Comparison of ENCODE assay signal across 8 mouse cellular contexts in genomic region chr9:103212654-103213420, GRCm38 (mm10). TPM values are rescaled to one million over a fixed set of nuclear protein-coding genes. Genes with fewer than 3 reads are reported as not detected.
DNase-seq lines count a peak whose midpoint lies in the region; ATAC-seq and TF ChIP-seq lines count a peak whose summit lies in the region.
"Had no signal": no experiment of that assay in that cellular context is flagged by ENCODE, and none has a peak within 500 bp of the region (broad histone marks: within the 10 kb centered on the region; RNA-seq: fewer than 3 reads in every experiment).

No protein-coding gene starts in this region.

- peak; percentile 19 for DNase-seq in kidney, adult 2 months
- DNase-seq in kidney, adult 9 months: no peak
- peak; percentile 70 for DNase-seq in NIH3T3 (ENCODE audit: low read depth)
- no peak for DNase-seq in urinary bladder, adult 18-20 months (ENCODE audit: low spot score in 2 of 2)
- no peak for DNase-seq in urinary bladder, postnatal 25 days (ENCODE audit: low spot score)

- no peaks in the 10 kb centered on the region for H3K4me1 ChIP-seq in kidney, adult 2 months (ENCODE audit: control insufficient read depth, insufficient read depth, low read length)
- H3K4me1 ChIP-seq in heart, embryonic 15.5 days (replicated peaks): peaks cover 6% of the 10 kb centered on the region
- H3K4me1 ChIP-seq in lung, embryonic 15.5 days: 0 out of 2 replicates have a peak, but pooled peaks cover 4% of the 10 kb centered on the region

- H3K36me3 ChIP-seq in kidney, adult 2 months (ENCODE audit: control insufficient read depth, insufficient read depth, low read length): no peaks in the 10 kb centered on the region
- no peaks in the 10 kb centered on the region for H3K36me3 ChIP-seq in heart, embryonic 15.5 days
- no peaks in the 10 kb centered on the region for H3K36me3 ChIP-seq in lung, embryonic 15.5 days

- no peaks in the 10 kb centered on the region for H3K9me3 ChIP-seq in heart, embryonic 15.5 days (replicated peaks)
- no peaks in the 10 kb centered on the region for H3K9me3 ChIP-seq in lung, embryonic 15.5 days

- TF ChIP-seq CTCF in kidney, adult 2 months (conservative IDR thresholded peaks at IDR 0.05; ENCODE audit: insufficient read depth, insufficient read length, low read depth, low read length): no peak

- H3K27ac ChIP-seq in kidney, adult 2 months (ENCODE audit: insufficient read depth, low read depth, low read length): no peak overlapping the region
- 0 out of 2 replicates have a peak overlapping the region, but pooled peaks have one; percentile 37 for H3K27ac ChIP-seq in heart, embryonic 15.5 days
- H3K27ac ChIP-seq in lung, embryonic 15.5 days: no peak overlapping the region

- TF ChIP-seq POLR2A in kidney, adult 2 months (IDR thresholded peaks at IDR 0.05; ENCODE audit: low read depth, low read length): no peak

- peak overlapping the region; percentile 49 for H3K4me2 ChIP-seq in heart, embryonic 15.5 days
- H3K4me2 ChIP-seq in lung, embryonic 15.5 days: peak overlapping the region; percentile 38

- 61% methylated on average over 28 of the region's 28 CpGs for WGBS in kidney, adult 2 months
- 48% methylated on average over 28 of the region's 28 CpGs for WGBS in heart, embryonic 15.5 days
- WGBS in lung, embryonic 15.5 days: 58% methylated on average over 28 of the region's 28 CpGs

- H3K27me3 ChIP-seq in kidney, adult 2 months (replicated peaks; ENCODE audit: control insufficient read depth, insufficient read depth, low read length): no peaks in the 10 kb centered on the region
- no peaks in the 10 kb centered on the region; the same call in 1 of the 2 replicates for H3K27me3 ChIP-seq in heart, embryonic 15.5 days
- H3K27me3 ChIP-seq in lung, embryonic 15.5 days: no peaks in the 10 kb centered on the region

- H3K9ac ChIP-seq in heart, embryonic 15.5 days: 0 out of 2 replicates have a peak overlapping the region, but pooled peaks have one; percentile 9
- no peak overlapping the region for H3K9ac ChIP-seq in lung, embryonic 15.5 days

- H3K4me3 ChIP-seq in kidney, adult 2 months (ENCODE audit: insufficient read depth, low read depth, low read length): peak overlapping the region; percentile 30
- peak overlapping the region; percentile 42 for H3K4me3 ChIP-seq in heart, embryonic 15.5 days
- H3K4me3 ChIP-seq in lung, embryonic 15.5 days: peak overlapping the region; percentile 25; the same call in 1 of the 2 replicates

- ATAC-seq in heart, embryonic 15.5 days (replicated peaks; ENCODE audit: insufficient number of reproducible peaks, insufficient read depth, low FRiP score, low read depth): no peak
- no peak for ATAC-seq in lung, embryonic 15.5 days (ENCODE audit: borderline replicate concordance, extremely low read depth, low FRiP score, low TSS enrichment)

RNA-seq across cellular contexts. Expression of gene Srprb, which starts 10.9 kb away (rescaled TPM):
- 35.4 and 44.4 TPM in 2 replicates for polyA plus RNA-seq in kidney, adult 2 months (2012; rRNA removed)
- 34.4 and 46.1 TPM in 2 replicates for polyA plus RNA-seq in heart, embryonic 15.5 days (2015; fragmentation: Nextera tagmentation; extraction: Ambion mirVana)
- 62.5 and 66.0 TPM in 2 replicates for polyA plus RNA-seq in lung, embryonic 15.5 days (2015; fragmentation: Nextera tagmentation; extraction: Ambion mirVana)

RNA-seq across cellular contexts. Expression of gene Gm20425, which starts 17.3 kb away (rescaled TPM):
- polyA plus RNA-seq in kidney, adult 2 months (2012; rRNA removed): not detected in 2 replicates
- 0.63 and 5.1 TPM in 2 replicates for polyA plus RNA-seq in heart, embryonic 15.5 days (2015; fragmentation: Nextera tagmentation; extraction: Ambion mirVana)
- 0.49 and 0.84 TPM in 2 replicates for polyA plus RNA-seq in lung, embryonic 15.5 days (2015; fragmentation: Nextera tagmentation; extraction: Ambion mirVana)
- polyA plus RNA-seq: stomach, embryonic 14.5 days had no signal

RNA-seq across cellular contexts. Expression of gene Trf, which starts 17.4 kb away (rescaled TPM):
- 147 TPM in 2 replicates for polyA plus RNA-seq in kidney, adult 2 months (2012; rRNA removed)
- polyA plus RNA-seq in heart, embryonic 15.5 days (2015; fragmentation: Nextera tagmentation; extraction: Ambion mirVana): 36.7 and 125 TPM in 2 replicates
- polyA plus RNA-seq in lung, embryonic 15.5 days (2015; fragmentation: Nextera tagmentation; extraction: Ambion mirVana): 81.9 and 117 TPM in 2 replicates

Comparison
In these comparisons a context has a peak if more than half of its experiments do, and no peak if none do; other contexts are left out.
1. DNase-seq: peak in kidney, adult 2 months (single experiment) and NIH3T3 (single experiment); none in kidney, adult 9 months (single experiment), urinary bladder, adult 18-20 months (0 of 2) and urinary bladder, postnatal 25 days (single experiment).
2. Peak in every context shown above with its lines, with median percentiles within 50 percentile points of each other: H3K4me3 ChIP-seq.